Mouse (Mus musculus) small intestine, adult 2 months (tissue): Measurements from ENCODE around the gene Cggbp1. TPM values are rescaled to one million over a fixed set of nuclear protein-coding genes. Genes with fewer than 3 reads are reported as not detected.

Source experiments
- H3K27ac ChIP-seq: fragments of 200-500 bp; 2 replicates; pipeline ENCODE4 v1.5.1; 2012; ENCODE audit warnings: low read depth, low read length, control low read depth, inconsistent platforms; ENCODE audit not compliant: insufficient read depth
- H3K27me3 ChIP-seq: fragments of 200-500 bp; 2 replicates; pipeline ENCODE4 v1.6.1; 2012; ENCODE audit warnings: mild to moderate bottlenecking, moderate library complexity, low read length, inconsistent platforms; ENCODE audit not compliant: control insufficient read depth, insufficient read depth
- H3K36me3 ChIP-seq: fragments of 200-500 bp; 2 replicates; pipeline ENCODE4 v1.6.1; 2012; ENCODE audit warnings: mild to moderate bottlenecking, low read length, control low read depth, inconsistent platforms; ENCODE audit not compliant: control insufficient read depth, insufficient read depth
- H3K4me1 ChIP-seq: fragments of 200-500 bp; 2 replicates; pipeline ENCODE4 v1.6.1; 2012; ENCODE audit warnings: low read length, inconsistent platforms, mixed read lengths; ENCODE audit not compliant: control insufficient read depth, insufficient read depth, insufficient read length
- H3K4me3 ChIP-seq: fragments of 200-500 bp; 2 replicates; pipeline ENCODE4 v1.5.1; 2012; ENCODE audit warnings: low read depth, mild to moderate bottlenecking, control low read depth, inconsistent platforms, low read length, moderate library complexity
- CTCF ChIP-seq: fragments of 200-500 bp; IDR thresholded peaks from 2 replicates; pipeline ENCODE4 v1.5.1; 2012; ENCODE audit warnings: low read depth, mild to moderate bottlenecking, control low read depth, inconsistent platforms, low read length, moderate library complexity, mixed read lengths; ENCODE audit not compliant: insufficient replicate concordance, insufficient read length; ENCODE audit errors: extremely low read depth
- POLR2A ChIP-seq: fragments of 200-500 bp; IDR thresholded peaks from 2 replicates; pipeline ENCODE4 v1.6.1; 2012; ENCODE audit warnings: low read depth, mild to moderate bottlenecking, control low read depth, inconsistent platforms, low read length, moderate library complexity
- WGBS: fragments of 180-500 bp; shearing (Covaris S2); methylation state at CpG from one replicate; pipeline ENCODE4 v1.1.7; 2018; 5-methylcytosine and 5-hydroxymethylcytosine counted together
- polyA plus RNA-seq: library from polyadenylated mRNA; depleted of rRNA; stranded (reverse); fragments of >200 nt; gene quantifications from 2 replicates; pipeline ENCODE4 v1.2.3, GENCODE M21; 2012

Cggbp1 gene
- polyA plus RNA-seq, 1 experiment: 3.8 TPM

DNA sequence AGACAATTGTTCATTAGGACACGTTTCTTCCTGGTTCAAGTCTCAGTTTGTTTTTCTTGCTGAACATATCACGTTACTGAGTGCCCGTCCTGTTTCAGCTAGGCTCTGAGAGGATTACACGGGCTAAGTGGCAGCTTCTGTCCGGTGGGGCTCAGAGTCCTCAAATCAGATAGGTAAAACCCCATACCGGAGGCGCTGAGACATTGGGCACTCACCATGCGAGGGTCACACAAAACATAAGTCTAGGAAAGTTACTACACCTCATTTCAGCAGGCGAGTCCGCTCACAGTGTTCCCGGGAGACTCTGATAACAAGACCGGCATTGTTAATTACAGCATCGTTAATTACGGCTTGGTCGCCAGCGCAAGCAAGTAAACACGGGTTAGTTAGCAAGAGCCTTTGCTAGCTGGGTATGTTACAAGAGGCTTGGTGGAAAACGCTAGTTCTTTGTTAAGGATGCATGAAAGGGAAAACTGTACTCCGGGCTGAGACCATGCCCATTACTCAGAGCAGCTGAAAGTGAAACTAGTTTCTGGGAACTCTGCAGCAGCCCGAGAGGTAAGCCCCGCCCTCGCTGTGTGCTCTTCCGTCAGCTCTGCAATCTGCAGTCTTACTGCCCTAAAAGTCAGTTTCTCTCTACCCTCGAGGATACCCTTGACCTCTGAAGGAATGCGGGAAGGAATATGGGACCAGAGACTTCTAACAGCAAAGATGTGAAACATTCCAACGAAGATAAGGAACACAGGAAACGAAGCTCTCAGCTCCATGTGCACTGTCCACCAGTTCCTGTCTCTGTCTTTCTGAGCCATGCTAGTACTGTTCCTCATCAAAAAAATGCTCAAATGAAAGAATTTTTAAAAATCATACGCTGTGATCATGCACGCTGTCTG lies 21.9 kb downstream of the Cggbp1 start:
- WGBS: under 1% methylated on average over 29 of the region's 29 CpGs
- Histone ChIP-seq H3K4me1 (no peaks in the 10 kb centered on the region), H3K27ac (peak overlapping the region; percentile 90), H3K36me3 (no peaks in the 10 kb centered on the region), H3K4me3 (peak overlapping the region; percentile 63), H3K27me3 (no peaks in the 10 kb centered on the region)
- TF ChIP-seq POLR2A: no peak
- TF ChIP-seq CTCF: no peak

DNA sequence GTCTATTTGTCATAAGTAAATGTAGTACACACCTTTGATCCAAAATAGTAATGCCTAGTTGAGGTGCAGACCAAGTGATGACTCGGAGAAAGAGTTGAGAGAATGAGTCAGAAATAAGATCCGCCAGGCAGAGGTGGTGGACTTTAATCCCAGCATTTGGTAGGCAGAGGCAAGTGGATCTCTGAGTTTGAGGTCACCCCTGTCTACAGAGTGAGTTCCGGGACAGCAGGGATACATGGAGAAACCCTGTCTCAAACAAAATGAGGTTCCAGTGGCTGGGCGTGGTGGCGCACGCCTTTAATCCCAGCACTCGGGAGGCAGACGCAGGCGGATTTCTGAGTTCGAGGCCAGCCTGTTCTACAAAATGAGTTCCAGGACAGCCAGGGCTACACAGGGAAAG lies 23.6 kb downstream of the Cggbp1 start:
- WGBS: 94% methylated on average over 10 of the region's 10 CpGs
- Histone ChIP-seq H3K36me3 (no peaks in the 10 kb centered on the region), H3K27ac (no peak overlapping the region), H3K4me1 (no peaks in the 10 kb centered on the region), H3K27me3 (no peaks in the 10 kb centered on the region), H3K4me3 (no peak overlapping the region)
- TF ChIP-seq POLR2A (no peak), CTCF (no peak)

DNA sequence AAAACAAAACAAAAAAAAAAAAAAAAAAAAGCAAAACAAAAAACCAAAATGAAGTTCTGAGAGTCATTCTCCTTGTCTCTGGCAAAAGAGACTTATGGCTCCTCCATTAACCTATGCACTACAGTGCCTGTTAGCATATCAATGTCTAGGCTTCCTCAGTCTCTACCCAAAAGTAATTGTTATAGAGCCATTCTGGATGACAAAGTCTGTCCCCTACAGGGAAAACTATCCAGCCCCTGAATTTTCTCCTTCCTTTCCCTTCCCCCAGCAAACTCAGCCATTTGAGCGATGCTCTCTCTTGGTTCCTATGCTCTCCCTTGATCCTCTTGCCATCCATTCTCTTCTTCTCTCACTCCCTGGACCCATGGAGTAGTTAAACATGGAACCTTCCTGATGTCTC lies 24.0 kb downstream of the Cggbp1 start:
- no peaks in the 10 kb centered on the region for H3K4me1 ChIP-seq
- no peak for TF ChIP-seq CTCF
- TF ChIP-seq POLR2A: no peak
- no peaks in the 10 kb centered on the region for H3K36me3 ChIP-seq
- H3K27me3 ChIP-seq: no peaks in the 10 kb centered on the region
- WGBS: 91% methylated on average over 1 of the region's 1 CpGs
- H3K27ac ChIP-seq: no peak overlapping the region
- H3K4me3 ChIP-seq: no peak overlapping the region

DNA sequence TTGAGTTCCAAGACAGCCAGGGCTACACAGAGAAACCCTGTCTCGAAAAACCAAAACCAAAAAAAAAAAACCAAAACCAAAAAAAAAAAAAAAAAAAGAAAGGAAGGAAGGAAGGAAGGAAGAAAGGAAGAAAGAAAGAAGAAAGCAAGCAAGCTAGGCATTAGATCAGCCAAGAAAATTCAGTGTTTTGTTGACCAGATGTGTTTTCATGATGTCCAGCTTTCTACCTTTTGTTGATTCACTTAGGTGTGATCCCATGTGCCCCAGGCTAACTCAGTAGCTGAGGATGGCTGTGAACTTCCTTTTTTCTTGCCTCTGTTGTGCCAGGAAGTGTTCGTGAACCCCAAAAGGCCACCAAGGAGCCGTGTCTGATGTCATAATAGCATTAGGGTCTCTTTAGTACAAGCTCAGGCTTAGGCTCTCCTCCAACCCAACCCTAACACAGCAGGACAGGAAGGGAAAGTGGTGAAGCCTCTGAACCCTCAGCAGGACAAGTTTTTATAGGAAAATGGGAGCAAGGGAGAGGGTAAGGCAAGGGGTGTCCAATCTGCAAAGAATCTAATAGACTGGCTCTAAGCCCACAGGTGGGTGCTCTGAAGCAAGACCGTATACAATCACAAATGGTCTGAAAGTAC lies 25.0 kb downstream of the Cggbp1 start:
- no peaks in the 10 kb centered on the region for H3K27me3 ChIP-seq
- H3K36me3 ChIP-seq: no peaks in the 10 kb centered on the region
- no peak overlapping the region for H3K27ac ChIP-seq
- no peak overlapping the region for H3K4me3 ChIP-seq
- TF ChIP-seq POLR2A: no peak
- 69% methylated on average over 4 of the region's 4 CpGs for WGBS
- no peaks in the 10 kb centered on the region for H3K4me1 ChIP-seq

DNA sequence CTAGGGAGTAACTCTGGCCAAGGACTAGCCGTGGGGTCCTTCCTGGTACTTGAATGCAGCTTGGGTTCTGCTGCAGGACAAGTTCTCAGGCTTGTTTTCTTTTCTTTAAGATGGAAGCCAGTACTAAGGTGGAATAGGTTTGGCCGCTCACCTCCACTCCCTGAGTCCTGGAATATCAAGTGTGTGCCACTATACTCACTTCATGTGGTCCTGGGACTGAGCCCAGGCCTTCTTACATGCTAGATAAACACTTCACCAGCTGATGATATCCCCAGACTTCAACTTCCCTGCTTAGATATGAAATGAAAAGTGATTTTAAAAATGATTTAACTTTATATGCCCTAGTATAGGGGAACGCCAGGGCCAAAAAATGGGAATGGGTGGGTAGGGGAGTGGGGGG lies 25.5 kb downstream of the Cggbp1 start:
- H3K4me1 ChIP-seq: no peaks in the 10 kb centered on the region
- H3K4me3 ChIP-seq: no peak overlapping the region
- no peak for TF ChIP-seq CTCF
- TF ChIP-seq POLR2A: no peak
- no peaks in the 10 kb centered on the region for H3K27me3 ChIP-seq
- H3K36me3 ChIP-seq: no peaks in the 10 kb centered on the region
- no peak overlapping the region for H3K27ac ChIP-seq
- 89% methylated on average over 3 of the region's 3 CpGs for WGBS

DNA sequence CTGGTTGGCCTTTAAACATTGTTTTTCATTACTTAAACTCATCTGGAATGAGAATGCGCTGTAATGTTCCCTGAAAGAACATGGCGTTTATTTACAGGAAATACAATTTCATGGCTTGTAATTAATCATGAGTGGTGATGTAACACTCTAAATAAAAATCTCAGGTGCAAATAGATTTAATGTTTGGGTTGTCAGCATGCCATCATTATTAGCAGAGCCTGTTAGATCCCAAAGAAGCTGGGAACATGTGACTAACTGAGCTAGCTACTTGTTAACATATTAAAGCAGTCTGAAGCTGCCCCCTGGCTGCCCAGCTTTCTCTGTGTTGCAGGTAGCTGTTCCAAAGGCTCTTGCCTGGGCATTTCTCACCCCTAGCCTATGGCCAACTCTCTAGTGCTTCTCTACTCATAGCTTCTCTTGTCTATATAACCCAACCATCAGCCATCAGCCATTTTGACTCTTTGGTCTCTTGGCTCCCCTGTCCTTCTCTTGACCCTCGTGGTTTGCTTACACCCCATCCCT lies 26.9 kb downstream of the Cggbp1 start:
- no peak overlapping the region for H3K4me3 ChIP-seq
- no peak overlapping the region for H3K27ac ChIP-seq
- H3K27me3 ChIP-seq: no peaks in the 10 kb centered on the region
- TF ChIP-seq POLR2A (no peak), CTCF (no peak)
- WGBS: 80% methylated on average over 3 of the region's 3 CpGs
- no peaks in the 10 kb centered on the region for H3K4me1 ChIP-seq
- no peaks in the 10 kb centered on the region for H3K36me3 ChIP-seq

DNA sequence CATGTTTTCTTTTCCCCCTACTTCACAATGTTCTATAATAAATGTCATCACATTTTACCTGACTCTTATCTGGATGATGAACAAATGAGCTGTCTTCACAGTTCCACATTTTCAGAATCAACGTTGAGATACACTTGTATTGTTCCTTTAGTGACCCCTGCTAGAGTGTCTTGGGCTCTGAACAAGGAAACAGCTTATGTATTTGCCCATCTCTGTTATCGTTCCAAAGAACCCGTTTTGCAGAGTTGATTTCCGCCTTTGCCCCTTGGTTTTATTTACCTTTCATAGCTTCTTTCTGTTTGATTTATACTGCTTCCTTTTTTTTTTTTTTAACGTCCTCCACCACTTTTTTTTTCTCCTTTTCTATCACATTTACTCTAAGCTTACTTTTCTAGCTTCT lies 27.9 kb downstream of the Cggbp1 start:
- WGBS: 10% methylated on average over 5 of the region's 5 CpGs
- H3K36me3 ChIP-seq: no peaks in the 10 kb centered on the region

More for the DNA sequence above, 27.9 kb downstream of the Cggbp1 start:
- Histone ChIP-seq H3K27me3 (no peaks in the 10 kb centered on the region), H3K4me1 (peaks cover 6% of the 10 kb centered on the region; the same call in 1 of the 2 replicates), H3K27ac (no peak overlapping the region), H3K4me3 (no peak overlapping the region)
- TF ChIP-seq CTCF (no peak), POLR2A (no peak)
